Mouse (Mus musculus): ENCODE measurements around the gene Ehd2. TPM values are rescaled to one million over a fixed set of nuclear protein-coding genes. Genes with fewer than 3 reads are reported as not detected.

The Ehd2 gene
- polyA plus RNA-seq, 1 experiment: 232 TPM

GRCm38 (mm10) chr7:15905861-15906260, 61.5 kb downstream of the Ehd2 start:
- WGBS: 70% methylated on average over 7 of the region's 7 CpGs
- H3K4me3 ChIP-seq (replicated peaks; ENCODE audit: extremely low read depth, low read depth, low read length): no peak overlapping the region
- H3K4me1 ChIP-seq (ENCODE audit: control insufficient read depth, insufficient read depth, low read length): no peaks in the 10 kb centered on the region
- no peak for TF ChIP-seq CTCF (IDR thresholded peaks at IDR 0.05; ENCODE audit: insufficient read depth, low read length)
- no peak for TF ChIP-seq POLR2A (IDR thresholded peaks at IDR 0.05; ENCODE audit: borderline replicate concordance, extremely low read depth, low read depth, low read length)
- no peak for DNase-seq

GRCm38 (mm10) chr7:15901366-15902048, 65.9 kb downstream of the Ehd2 start:
- 70% methylated on average over 9 of the region's 9 CpGs for WGBS
- no peak for DNase-seq
- TF ChIP-seq CTCF (IDR thresholded peaks at IDR 0.05; ENCODE audit: insufficient read depth, low read length): no peak
- TF ChIP-seq POLR2A (IDR thresholded peaks at IDR 0.05; ENCODE audit: borderline replicate concordance, extremely low read depth, low read depth, low read length): no peak
- no peaks in the 10 kb centered on the region for H3K4me1 ChIP-seq (ENCODE audit: control insufficient read depth, insufficient read depth, low read length)
- no peak overlapping the region for H3K4me3 ChIP-seq (replicated peaks; ENCODE audit: extremely low read depth, low read depth, low read length)

Other genes with a start within 250 kb of the Ehd2 start
- not detected in 2 replicates for gene Obox5, start 217.4 kb downstream of the Ehd2 start, polyA plus RNA-seq (2012; rRNA removed)
- gene Obox6, start 127.9 kb downstream of the Ehd2 start, polyA plus RNA-seq (2012; rRNA removed): not detected in 2 replicates
- gene Crx, start 87.6 kb downstream of the Ehd2 start, polyA plus RNA-seq (2012; rRNA removed): not detected in 2 replicates
- gene Crxos, start 85.0 kb downstream of the Ehd2 start, polyA plus RNA-seq (2012; rRNA removed): not detected in 2 replicates
- gene Selenow, start 45.2 kb downstream of the Ehd2 start, polyA plus RNA-seq (2012; rRNA removed): 480 and 641 TPM in 2 replicates
- gene Nop53, start 21.5 kb downstream of the Ehd2 start, polyA plus RNA-seq (2012; rRNA removed): 119 and 128 TPM in 2 replicates
- 19.0 and 21.2 TPM in 2 replicates for gene Bicra, start 80.4 kb upstream of the Ehd2 start, polyA plus RNA-seq (2012; rRNA removed)
- gene Zfp541, start 94.2 kb upstream of the Ehd2 start, polyA plus RNA-seq (2012; rRNA removed): 0.02 and 0.04 TPM in 2 replicates
- 144 and 157 TPM in 2 replicates for gene Napa, start 130.9 kb upstream of the Ehd2 start, polyA plus RNA-seq (2012; rRNA removed)
- 25.5 and 28.3 TPM in 2 replicates for gene Kptn, start 152.3 kb upstream of the Ehd2 start, polyA plus RNA-seq (2012; rRNA removed)
- 0.85 TPM in 2 replicates for gene Slc8a2, start 162.3 kb upstream of the Ehd2 start, polyA plus RNA-seq (2012; rRNA removed)
- 19.4 and 23.4 TPM in 2 replicates for gene Meis3, start 207.5 kb upstream of the Ehd2 start, polyA plus RNA-seq (2012; rRNA removed)